Mouse (Mus musculus): ENCODE data around the gene Sprn.

DNA sequence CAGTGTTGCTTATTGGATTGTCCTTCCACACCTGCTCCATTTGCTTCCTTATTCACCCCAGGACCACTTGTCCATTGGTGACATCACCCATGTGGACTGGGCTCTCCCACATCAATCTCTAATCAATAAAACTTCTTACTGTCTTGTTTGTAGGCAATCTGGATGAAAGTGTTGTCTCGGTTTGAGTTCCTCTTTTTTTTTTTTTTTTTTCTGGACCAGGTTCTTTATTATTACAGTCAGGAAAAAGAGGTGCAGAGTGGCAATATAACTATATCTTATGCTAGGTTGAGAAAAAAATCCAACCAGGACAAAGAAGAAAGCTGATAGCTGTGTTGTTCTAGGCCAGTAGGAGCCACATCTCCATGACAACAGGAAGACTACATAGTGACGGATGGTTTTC, 26.0 kb upstream of the Sprn start:
- no peak for TF ChIP-seq CTCF (IDR thresholded peaks at IDR 0.05)
- no peak for TF ChIP-seq EP300 (IDR thresholded peaks at IDR 0.05)
